Mouse (Mus musculus) C2C12 (cell line): ENCODE measurements around the gene Neurl1b. TPM values are rescaled to one million over a fixed set of nuclear protein-coding genes. Genes with fewer than 3 reads are reported as not detected.

Experiments used
- H3K27me3 ChIP-seq: one replicate; pipeline ENCODE4 v1.6.1; 2011; ENCODE audit not compliant: control insufficient read depth, insufficient read depth, insufficient read length
- H3K36me3 ChIP-seq: one replicate; pipeline ENCODE4 v1.6.1; 2011; ENCODE audit not compliant: control insufficient read depth, insufficient read depth
- H3K4me3 ChIP-seq: one replicate; pipeline ENCODE4 v1.5.1; 2011; ENCODE audit warnings: mild to moderate bottlenecking, control low read depth; ENCODE audit not compliant: poor library complexity, insufficient read depth, severe bottlenecking
- H3K79me2 ChIP-seq: one replicate; pipeline ENCODE4 v1.6.1; 2011; ENCODE audit not compliant: control insufficient read depth, insufficient read depth
- H3K79me3 ChIP-seq: one replicate; pipeline ENCODE4 v1.6.1; 2011; ENCODE audit warnings: low read depth, control low read depth
- H3ac ChIP-seq: one replicate; pipeline ENCODE3; 2011; ENCODE audit warnings: low read depth; ENCODE audit not compliant: control insufficient read depth, insufficient read length
- CEBPB ChIP-seq: IDR thresholded peaks from one replicate; pipeline ENCODE4 v1.6.1; 2011; ENCODE audit warnings: low read depth, mild to moderate bottlenecking, control low read depth, moderate library complexity
- CTCF ChIP-seq: IDR thresholded peaks from one replicate; pipeline ENCODE4 v1.5.1; 2011; ENCODE audit not compliant: control insufficient read depth, insufficient read depth, insufficient read length
- FOSL1 ChIP-seq: IDR thresholded peaks from one replicate; pipeline ENCODE4 v1.8.0; 2011; ENCODE audit warnings: mild to moderate bottlenecking, low read length; ENCODE audit not compliant: poor library complexity, insufficient read depth, severe bottlenecking
- MAX ChIP-seq: IDR thresholded peaks from one replicate; pipeline ENCODE4 v1.6.1; 2011; ENCODE audit warnings: mild to moderate bottlenecking, control low read depth
- MYOD1 ChIP-seq: IDR thresholded peaks from one replicate; pipeline ENCODE4 v1.6.1; 2011; ENCODE audit warnings: low read depth; ENCODE audit not compliant: control insufficient read depth, insufficient read length
- MYOG ChIP-seq: IDR thresholded peaks from one replicate; pipeline ENCODE4 v1.6.1; 2011; ENCODE audit not compliant: control insufficient read depth, insufficient read length; ENCODE audit errors: extremely low read depth
- USF1 ChIP-seq: IDR thresholded peaks from one replicate; pipeline ENCODE4 v1.6.1; 2011; ENCODE audit warnings: low read depth, mild to moderate bottlenecking, control low read depth, moderate library complexity
- polyA plus RNA-seq: library from polyadenylated mRNA; unstranded; fragments of >200 nt; fragmentation: generic; extraction: Trizol; gene quantifications from one replicate; pipeline ENCODE4 v1.2.1, GENCODE M21; 2012; ENCODE audit warnings: missing spikeins

Neurl1b gene
- polyA plus RNA-seq, 1 experiment: 0.22 TPM

GRCm38 (mm10) chr17:26463432-26463831, 48.8 kb downstream of the Neurl1b start:
- Histone ChIP-seq H3ac (no peak overlapping the region), H3K79me3 (no peaks in the 10 kb centered on the region), H3K79me2 (no peaks in the 10 kb centered on the region), H3K36me3 (no peaks in the 10 kb centered on the region), H3K27me3 (no peaks in the 10 kb centered on the region), H3K4me3 (no peak overlapping the region)
- TF ChIP-seq CTCF: no peak
- TF ChIP-seq MAX: no peak
- no peak for TF ChIP-seq FOSL1
- no peak for TF ChIP-seq CEBPB
- no peak for TF ChIP-seq MYOD1
- no peak for TF ChIP-seq MYOG
- TF ChIP-seq USF1: no peak

- no peaks in the 10 kb centered on the region for H3K27me3 ChIP-seq
- H3K79me3 ChIP-seq: no peaks in the 10 kb centered on the region
- no peak overlapping the region for H3ac ChIP-seq
- no peak overlapping the region for H3K4me3 ChIP-seq
- no peak for TF ChIP-seq MAX
- no peak for TF ChIP-seq USF1
- no peak for TF ChIP-seq MYOD1
- no peaks in the 10 kb centered on the region for H3K36me3 ChIP-seq
- H3K79me2 ChIP-seq: no peaks in the 10 kb centered on the region
Observed at GRCm38 (mm10) chr17:26463984-26464383, 49.4 kb downstream of the Neurl1b start.

- H3ac ChIP-seq: no peak overlapping the region
- no peaks in the 10 kb centered on the region for H3K36me3 ChIP-seq
- H3K4me3 ChIP-seq: no peak overlapping the region
- H3K79me3 ChIP-seq: no peaks in the 10 kb centered on the region
- H3K27me3 ChIP-seq: no peaks in the 10 kb centered on the region
- no peak for TF ChIP-seq FOSL1
- TF ChIP-seq CEBPB: no peak
- TF ChIP-seq USF1: no peak
- TF ChIP-seq CTCF: no peak
- no peak for TF ChIP-seq MYOG
- no peak for TF ChIP-seq MYOD1
- TF ChIP-seq MAX: no peak
- no peaks in the 10 kb centered on the region for H3K79me2 ChIP-seq
Observed at GRCm38 (mm10) chr17:26464481-26464880, 49.9 kb downstream of the Neurl1b start.

GRCm38 (mm10) chr17:26464972-26465371, 50.3 kb downstream of the Neurl1b start:
- no peaks in the 10 kb centered on the region for H3K27me3 ChIP-seq
- no peak overlapping the region for H3K4me3 ChIP-seq
- no peak overlapping the region for H3ac ChIP-seq
- TF ChIP-seq MYOG (no peak), CTCF (no peak), MAX (no peak), CEBPB (no peak), USF1 (no peak)
- H3K79me3 ChIP-seq: no peaks in the 10 kb centered on the region
- H3K36me3 ChIP-seq: no peaks in the 10 kb centered on the region
- no peaks in the 10 kb centered on the region for H3K79me2 ChIP-seq

- H3K79me3 ChIP-seq: no peaks in the 10 kb centered on the region
- no peak overlapping the region for H3K4me3 ChIP-seq
- TF ChIP-seq CTCF: peak; percentile 81
- TF ChIP-seq MYOD1: no peak
- peaks cover 4% of the 10 kb centered on the region for H3K27me3 ChIP-seq
- H3K36me3 ChIP-seq: no peaks in the 10 kb centered on the region
- H3K79me2 ChIP-seq: no peaks in the 10 kb centered on the region
- H3ac ChIP-seq: no peak overlapping the region
Observed at GRCm38 (mm10) chr17:26466741-26467150, 52.1 kb downstream of the Neurl1b start.

GRCm38 (mm10) chr17:26467619-26468018, 53.0 kb downstream of the Neurl1b start:
- Histone ChIP-seq H3K79me3 (no peaks in the 10 kb centered on the region), H3K36me3 (no peaks in the 10 kb centered on the region), H3K79me2 (no peaks in the 10 kb centered on the region), H3K4me3 (no peak overlapping the region), H3ac (no peak overlapping the region), H3K27me3 (peaks cover 4% of the 10 kb centered on the region)
- TF ChIP-seq FOSL1 (no peak), USF1 (no peak), MYOG (no peak), CEBPB (no peak), MAX (no peak), CTCF (no peak), MYOD1 (no peak)
